Mouse (Mus musculus) megakaryocyte, adult 5-6 weeks (primary cell): ENCODE data around the gene Blzf1. TPM values are rescaled to one million over a fixed set of nuclear protein-coding genes. Genes with fewer than 3 reads are reported as not detected.
A peak's percentile ranks its signal among the peaks of the same experiment; 100 is the strongest.

Experiments used
- ATAC-seq: 2 replicates; pipeline ENCODE4 v1.8.0; 2016; ENCODE audit warnings: mild to moderate bottlenecking, inconsistent platforms; ENCODE audit not compliant: poor library complexity, severe bottlenecking
- total RNA-seq, 2 experiments: library from RNA; stranded (forward) in 1 of 2; stranded (reverse) in 1 of 2; fragments of 153-499, 151-499 nt in 1 of 2; fragments of 221-1000, 200-1000 nt in 1 of 2; gene quantifications; 2 replicates each; pipeline versions ENCODE4 v1.2.3 to v1.2.4; 2015 to 2017

Gene Blzf1
- total RNA-seq (2015) = 17.9 and 20.7 TPM in 2 replicates
- 27.9 and 28.3 TPM in 2 replicates for total RNA-seq (2017)

GRCm38 (mm10) chr1:164307124-164307751 lies at the start of gene Blzf1:
TSS of gene Blzf1 (minus strand) at chr1:164307489.
- peak; percentile 97 for ATAC-seq

- ATAC-seq = no peak
These were observed 46.2 kb upstream of the Blzf1 start for GRCm38 (mm10) chr1:164353443-164353842.

GRCm38 (mm10) chr1:164342161-164342560 lies 34.9 kb upstream of the Blzf1 start:
- peak; percentile 59 for ATAC-seq

DNA sequence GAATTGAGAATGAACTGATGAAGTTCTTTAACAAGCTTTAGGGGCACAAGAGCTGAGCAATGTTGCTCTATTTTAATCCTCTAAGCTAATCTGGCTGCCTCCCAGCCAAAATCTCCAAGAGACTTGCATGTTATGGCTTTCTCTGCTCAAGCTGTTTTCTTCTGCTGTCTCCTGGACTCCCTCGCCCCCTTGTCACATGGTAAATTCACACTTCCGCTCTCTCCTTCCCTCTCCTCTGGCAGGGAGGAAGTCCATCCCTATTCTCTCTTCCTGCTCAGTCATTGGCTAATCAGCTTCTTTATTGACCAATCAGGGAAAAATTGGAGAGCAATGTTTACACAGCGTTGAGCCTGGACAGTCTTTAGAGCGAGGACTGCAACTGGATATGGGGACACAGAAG lies 28.6 kb upstream of the Blzf1 start:
- peak; percentile 45; the same call in 1 of the 2 replicates for ATAC-seq

GRCm38 (mm10) chr1:164335435-164335834 lies 28.1 kb upstream of the Blzf1 start:
- no peak for ATAC-seq

DNA sequence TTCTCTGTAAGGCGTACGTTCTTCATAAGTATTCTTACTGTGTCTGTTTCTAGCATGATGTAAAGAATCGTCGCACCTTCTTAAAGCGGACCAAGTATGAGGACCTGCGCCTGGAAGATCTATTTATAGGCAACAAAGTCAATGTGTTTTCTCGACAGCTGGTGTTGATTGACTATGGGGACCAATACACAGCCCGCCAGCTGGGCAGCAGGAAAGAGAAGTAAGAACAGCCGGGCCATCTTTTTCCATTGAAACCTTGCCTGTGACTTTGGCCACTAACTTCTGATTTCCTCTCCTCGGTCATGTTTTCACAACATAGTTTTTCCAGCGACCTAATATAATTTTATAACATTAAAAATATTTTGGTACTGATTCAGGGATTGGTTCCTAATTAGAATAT lies 25.3 kb upstream of the Blzf1 start:
- ATAC-seq = no peak

GRCm38 (mm10) chr1:164327764-164328163 lies 20.5 kb upstream of the Blzf1 start:
- ATAC-seq = no peak

DNA sequence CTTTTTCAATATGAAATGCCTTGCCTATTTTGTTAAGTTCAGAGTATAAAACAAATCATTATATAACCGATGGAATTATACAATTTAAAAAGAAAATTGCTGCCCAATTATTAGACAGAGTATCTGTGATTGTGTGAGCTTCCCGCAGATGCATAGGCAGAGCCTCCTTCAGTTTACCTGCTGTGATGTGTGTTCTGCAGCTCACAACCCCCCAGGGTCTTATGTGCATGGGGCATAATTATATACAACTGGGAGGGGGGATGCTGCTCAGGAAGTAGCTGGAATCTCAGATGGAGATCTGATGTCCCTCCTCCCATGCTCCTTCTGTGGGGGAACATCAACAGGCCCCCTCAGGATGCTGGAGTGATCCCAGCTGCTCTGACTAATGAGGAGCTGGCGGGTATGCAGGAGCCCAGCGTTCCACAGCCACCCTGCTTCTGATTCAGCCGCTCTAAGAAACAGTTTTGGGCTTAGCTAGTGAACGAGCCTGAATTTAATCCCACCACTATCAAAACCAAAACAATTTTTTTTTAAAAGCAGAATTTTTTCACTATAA lies 19.4 kb upstream of the Blzf1 start:
- ATAC-seq = no peak

DNA sequence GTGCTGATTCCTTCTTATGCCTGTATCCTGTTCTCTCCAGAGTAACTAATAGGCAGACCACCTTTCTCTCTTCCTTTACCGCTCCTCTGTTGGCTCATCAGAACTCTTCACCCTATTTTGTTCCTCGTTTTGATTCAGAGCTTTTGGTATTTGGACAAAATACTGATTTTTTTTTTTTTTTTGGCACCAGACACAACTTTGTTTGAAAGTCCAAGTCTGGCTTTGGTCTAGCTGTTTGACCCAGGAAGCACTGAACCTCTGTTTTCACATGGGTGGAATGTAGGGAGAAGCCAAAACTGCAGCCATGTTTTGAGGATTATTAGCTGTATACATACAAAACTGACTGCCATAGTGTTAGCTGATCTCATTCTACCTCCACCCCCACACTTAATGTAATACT lies 17.6 kb upstream of the Blzf1 start:
- ATAC-seq = no peak

DNA sequence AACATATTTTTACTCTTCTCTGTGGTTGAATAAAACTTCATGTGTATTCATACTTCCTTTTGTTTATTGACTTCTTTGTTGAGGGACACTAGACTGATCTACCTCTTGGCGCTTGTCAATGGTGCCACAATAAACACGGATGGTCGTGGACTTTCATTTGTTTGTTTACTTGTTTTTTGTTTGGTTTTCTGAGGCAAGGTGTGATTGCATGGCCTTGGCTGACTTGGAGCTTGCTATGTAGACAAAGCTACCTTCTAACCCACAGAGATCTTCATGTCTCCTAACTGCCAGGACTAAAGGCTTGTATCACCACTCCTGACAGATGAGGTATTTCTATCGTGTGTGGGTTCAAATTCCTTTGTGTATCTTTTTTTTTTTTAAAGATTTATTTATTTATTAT lies 16.9 kb upstream of the Blzf1 start:
- ATAC-seq = no peak

DNA sequence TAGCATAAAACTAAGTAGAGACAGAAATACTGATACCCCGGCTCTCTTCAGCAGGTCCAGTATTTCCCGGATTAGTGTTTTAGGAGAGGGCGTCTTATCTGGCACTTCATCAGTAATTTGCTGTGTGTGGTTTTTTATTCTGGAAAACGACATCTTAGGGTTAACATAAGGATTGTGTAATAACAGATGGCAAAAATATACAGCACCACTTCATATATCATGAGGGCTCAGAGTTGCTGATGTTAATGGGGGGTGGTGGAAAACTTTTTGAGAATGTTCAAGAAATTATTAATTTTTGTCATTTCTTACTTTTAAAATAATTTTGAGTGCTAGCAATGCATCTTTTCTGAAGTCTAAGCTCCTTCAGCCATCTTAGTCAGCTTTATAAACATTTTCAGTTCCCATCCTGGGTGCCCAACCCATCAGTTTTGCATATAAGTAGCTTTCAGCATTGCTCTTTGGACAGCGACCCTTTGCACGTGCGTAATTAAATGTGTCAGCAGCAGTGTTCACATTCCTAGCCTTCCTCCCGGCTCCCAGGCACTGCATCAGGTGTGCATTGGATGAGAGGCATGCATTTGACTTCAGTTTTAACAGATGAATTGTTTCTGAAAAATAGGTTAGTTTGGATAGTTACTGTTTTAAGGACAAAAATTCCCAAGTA lies 15.8 kb upstream of the Blzf1 start:
- ATAC-seq = no peak

- ATAC-seq = no peak
These were observed 14.1 kb upstream of the Blzf1 start for GRCm38 (mm10) chr1:164321408-164321807.

- ATAC-seq = no peak
These were observed 13.4 kb upstream of the Blzf1 start for GRCm38 (mm10) chr1:164320731-164321130.

DNA sequence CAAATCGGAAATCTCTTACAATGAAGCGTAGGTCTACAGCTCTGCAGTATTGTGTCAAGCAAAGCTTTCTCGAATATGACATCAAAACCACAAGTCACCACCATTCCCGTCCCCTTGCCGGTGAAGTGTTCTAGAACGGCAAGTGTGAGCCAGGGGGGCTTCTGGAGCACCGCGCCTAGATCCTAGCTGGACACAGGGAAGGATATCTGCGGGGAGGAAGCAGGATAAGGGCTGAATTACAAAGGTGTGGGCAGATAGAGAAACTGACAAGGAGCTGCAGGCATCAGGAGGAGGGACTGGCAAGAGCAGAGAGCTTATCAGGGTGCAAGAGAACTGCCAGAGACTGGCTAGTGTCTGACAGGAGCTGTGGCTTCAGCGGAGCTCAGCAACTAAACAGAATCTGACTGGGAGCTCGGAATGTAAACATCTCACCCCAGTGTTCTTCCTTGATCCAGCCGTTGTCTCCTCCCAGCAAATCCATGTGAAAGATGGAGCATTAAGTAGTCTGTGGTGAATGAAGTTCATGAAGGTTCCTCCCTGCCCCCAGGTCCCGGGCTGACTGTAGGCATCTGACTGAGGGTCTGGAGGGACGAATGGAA lies 12.4 kb upstream of the Blzf1 start:
- no peak for ATAC-seq

DNA sequence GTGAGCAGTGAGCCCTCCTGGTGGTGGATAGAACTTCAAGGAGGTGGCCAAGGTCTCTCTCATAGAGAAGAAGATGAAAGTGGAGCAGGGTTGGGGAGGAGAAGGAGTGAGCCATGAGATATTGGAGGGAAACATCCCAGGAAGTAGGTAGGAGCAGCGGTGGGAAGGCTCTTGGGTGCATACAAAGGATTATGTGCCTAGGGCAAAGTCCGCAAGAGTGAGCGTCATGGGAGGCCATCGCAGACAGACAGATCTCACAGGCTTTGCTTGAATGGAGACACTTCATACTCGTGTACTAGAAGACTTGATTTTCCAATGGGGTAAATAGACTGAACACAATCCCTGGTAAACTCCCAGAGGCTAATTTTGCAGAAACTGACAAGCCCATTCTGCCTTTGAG lies 11.2 kb upstream of the Blzf1 start:
- no peak for ATAC-seq

DNA sequence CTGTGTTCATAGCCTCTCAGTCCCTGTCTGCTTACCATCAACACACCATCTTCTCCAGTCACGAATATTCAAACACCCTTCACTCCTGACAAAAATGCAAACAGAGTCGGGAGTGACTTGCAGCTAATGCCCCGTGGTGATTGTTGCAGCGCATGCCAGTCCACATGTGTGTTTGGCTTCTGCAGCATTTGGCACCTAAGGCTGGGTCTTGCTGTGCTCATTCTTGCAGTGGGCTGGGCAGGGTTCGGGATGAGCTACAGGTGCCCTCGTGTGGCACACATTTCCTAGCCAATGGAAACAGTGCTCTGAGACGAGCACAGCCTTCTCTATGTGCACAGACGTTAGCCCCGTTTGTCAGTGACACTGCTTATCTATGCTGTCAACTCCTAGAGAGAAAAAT lies 10.0 kb upstream of the Blzf1 start:
- no peak for ATAC-seq

DNA sequence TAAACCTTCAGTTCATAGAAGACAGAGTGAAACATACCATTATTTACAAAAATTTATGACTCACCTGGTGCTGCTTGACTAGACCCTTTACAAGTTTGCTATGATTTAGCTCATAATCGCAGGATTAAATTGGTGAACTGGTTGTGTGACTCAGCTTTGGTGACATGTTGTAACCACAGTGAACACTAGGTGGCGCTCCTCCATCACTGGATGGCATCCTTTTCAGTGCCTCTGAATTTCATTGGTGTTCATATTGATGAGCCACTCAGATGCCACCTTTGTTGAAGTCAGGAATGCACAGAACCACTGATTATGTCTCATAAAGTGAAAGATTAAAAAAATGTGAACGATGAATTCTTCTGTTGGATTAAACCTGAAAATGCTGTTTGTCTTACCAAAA lies 9.4 kb upstream of the Blzf1 start:
- peak; percentile 88 for ATAC-seq

DNA sequence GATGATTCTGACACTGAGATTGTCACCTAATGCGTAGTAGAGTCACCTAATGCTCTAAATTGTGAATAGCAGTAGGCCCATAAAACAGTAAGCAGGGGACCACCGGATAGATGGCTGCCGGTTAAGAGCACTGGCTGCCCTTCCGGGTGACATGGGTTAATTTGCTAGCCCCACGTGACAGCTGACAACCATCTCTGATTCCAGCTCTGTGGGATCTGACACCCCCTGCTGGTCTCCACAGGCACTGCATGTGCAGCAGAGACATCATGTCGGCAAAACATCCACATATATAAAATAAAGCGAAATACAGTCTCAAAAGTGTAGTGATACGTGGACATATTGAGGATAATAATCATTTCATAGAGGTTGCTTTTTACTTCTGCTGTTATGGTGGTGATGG lies 8.0 kb upstream of the Blzf1 start:
- peak; percentile 77 for ATAC-seq

DNA sequence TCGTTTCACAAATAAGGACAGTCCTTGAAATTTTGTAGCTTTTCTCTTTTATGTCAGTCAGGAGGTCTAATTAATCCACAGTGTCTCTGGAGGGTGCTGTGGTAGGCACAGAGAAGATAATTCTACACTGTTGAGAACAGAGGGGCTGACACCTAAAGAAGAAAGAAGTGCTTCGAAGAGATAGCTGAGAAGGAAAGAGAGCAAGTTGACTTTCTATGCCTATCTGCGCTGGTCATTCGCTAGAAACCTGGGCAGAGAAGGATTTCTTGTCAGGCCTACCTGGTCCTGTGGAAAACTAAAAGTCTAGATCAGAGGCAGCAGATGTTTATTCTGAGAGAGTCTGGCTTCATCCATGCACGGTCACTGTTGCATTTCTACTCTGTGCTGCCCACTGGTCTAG lies 6.8 kb upstream of the Blzf1 start:
- ATAC-seq = no peak

DNA sequence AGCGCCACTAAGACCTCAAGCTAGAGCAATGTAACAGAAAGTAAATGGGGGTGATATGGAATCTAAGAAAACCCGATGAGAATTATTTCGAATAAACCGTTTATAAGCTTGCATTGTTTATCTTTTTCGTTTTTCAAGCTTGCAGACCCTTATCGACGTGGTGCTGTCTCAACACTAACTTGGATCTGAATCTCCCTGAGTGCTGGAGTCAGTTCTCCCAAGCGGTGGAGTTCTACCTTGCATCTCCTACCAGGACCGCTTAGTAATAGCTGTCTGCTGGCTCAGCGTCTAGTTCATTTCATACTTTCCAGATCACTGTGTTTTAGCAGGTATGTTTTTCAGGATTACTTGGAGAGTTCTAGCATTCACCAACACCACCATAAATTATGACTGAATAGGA lies 633 bp upstream of the Blzf1 start:
- no peak for ATAC-seq

- ATAC-seq = no peak
These were observed 3.5 kb downstream of the Blzf1 start, which contains the start of gene Nme7 for GRCm38 (mm10) chr1:164303821-164304220. TSS of gene Nme7 (plus strand) at chr1:164304121.

DNA sequence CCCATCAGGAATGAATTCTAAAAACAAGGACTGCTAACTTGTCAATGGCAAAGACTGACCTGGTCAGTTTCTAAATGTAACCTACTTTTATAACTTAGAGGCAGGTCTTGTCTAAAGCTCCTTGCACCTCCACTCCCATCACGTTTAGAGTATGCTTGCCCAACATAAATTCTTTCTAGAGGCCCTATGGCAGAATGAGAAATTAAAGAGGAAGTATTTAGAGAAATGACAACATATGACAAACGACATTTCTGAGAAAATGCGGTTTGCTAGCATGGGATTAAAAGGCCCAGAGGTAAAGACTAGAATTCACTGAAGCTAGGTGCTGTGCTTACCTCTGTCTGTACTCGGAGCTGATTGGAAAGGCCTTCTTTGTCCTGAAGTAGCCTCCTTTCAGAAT lies 5.3 kb downstream of the Blzf1 start:
- ATAC-seq = peak; percentile 54
